Mouse (Mus musculus) cortical plate, adult 2 months (tissue): ENCODE data around the gene Vps33a.

ENCODE experiments used
- CTCF ChIP-seq: fragments of 200-500 bp; IDR thresholded peaks from 2 replicates; pipeline ENCODE4 v1.5.1; 2011; ENCODE audit warnings: mild to moderate bottlenecking, control low read depth, low read length; ENCODE audit not compliant: insufficient read depth; ENCODE audit errors: extremely low read depth
- POLR2A ChIP-seq: fragments of 200-500 bp; IDR thresholded peaks from 2 replicates; pipeline ENCODE4 v1.6.1; 2011; ENCODE audit warnings: mild to moderate bottlenecking, low read length, control low read depth; ENCODE audit not compliant: insufficient read depth; ENCODE audit errors: extremely low read depth

GRCm38 (mm10) chr5:123520666-123521065, 52.2 kb downstream of the Vps33a start:
- TF ChIP-seq CTCF (no peak), POLR2A (no peak)
